Mouse (Mus musculus): ENCODE measurements at regions not wholly inside any gene's neighbourhood (a gene's known extent, or its start where the extent isn't known, plus 50 kb on each side); places are given as distances from the start of the nearest gene placed in this dataset.
"Not testable (repeated sequence)": the region's sequence is repeated elsewhere in the genome, so short reads cannot be mapped to it uniquely, and the experiment has no call there.

GRCm38 (mm10) chr5:28793781-28794180, 326.7 kb upstream of the Shh start:
- in situ Hi-C loops (cut with MboI; ENCODE audit: low pct_unique_long_range_greater_than_20kb in 1 of 2, low sequenced_read_pairs in 2 of 2, unreplicated experiment in 1 of 2), result no loop called here

GRCm38 (mm10) chr5:28785347-28786060, 318.4 kb upstream of the Shh start:
- in situ Hi-C loops (cut with MboI; ENCODE audit: low pct_unique_long_range_greater_than_20kb in 1 of 2, low sequenced_read_pairs in 2 of 2, unreplicated experiment in 1 of 2), result no loop called here

DNA sequence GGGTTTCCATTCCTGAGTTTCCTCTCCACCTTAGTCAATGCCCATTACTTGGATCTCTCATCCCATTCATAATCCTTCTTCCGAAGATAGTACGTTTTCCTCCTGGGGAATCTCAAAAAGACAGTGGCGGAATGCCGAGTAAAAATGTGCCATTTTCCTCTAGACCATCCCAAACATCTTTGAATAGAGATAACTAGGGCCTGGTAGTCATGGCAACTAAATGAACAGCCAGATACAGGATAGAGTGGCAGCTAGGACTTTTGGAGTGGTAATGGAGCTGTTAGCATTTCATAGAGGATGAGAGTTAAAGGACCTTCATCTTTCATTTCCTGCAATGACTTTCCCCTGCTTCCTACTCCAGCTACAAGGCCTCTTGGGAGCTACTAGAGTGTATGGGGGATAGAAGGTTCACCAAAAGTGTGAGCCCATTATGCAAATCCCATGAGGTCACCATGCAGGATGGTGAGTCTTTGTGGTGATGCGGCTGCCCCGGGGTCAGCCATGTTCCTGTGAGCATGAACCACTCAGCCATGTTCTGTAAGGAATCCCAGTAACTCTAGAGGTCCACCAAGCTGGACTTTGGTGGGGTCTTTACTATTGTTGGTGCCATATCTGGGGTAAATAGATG, 317.4 kb upstream of the Shh start:
- in situ Hi-C loops (cut with MboI; ENCODE audit: low pct_unique_long_range_greater_than_20kb in 1 of 2, low sequenced_read_pairs in 2 of 2, unreplicated experiment in 1 of 2), result no loop called here

DNA sequence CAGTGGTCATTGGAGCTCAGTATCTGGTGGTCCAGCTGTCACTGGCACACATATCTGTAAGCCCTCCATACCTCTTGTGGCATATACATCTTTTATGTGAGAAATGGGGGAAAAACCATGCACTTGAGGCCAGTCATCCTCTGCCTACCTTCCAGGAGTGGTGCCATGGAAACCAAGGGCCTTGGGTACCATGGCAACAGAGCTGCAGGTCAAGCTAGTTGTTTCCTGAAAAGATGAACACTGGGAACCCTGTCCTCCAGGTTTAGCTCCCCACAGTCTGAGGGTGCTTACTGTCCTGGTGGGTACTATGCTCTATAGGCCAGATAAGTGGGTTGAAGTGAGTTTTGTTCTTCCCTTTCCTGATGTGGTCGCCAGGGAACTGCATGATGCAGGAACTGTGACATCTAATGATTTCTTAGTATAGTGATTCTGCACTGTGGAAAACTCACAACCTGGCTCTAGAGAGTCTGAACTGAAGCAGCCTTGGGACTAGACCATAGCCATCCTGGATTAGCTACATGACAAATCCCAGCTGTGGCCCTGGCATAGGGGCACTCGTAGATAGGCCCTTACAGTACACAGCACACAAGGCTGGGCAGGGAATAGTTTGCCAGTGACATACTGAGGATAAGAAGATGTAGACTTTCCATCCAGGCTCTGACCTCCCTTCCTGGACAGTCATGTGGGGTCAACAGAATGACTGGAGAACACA, 308.7 kb upstream of the Shh start:
- in situ Hi-C loops (cut with MboI; ENCODE audit: low pct_unique_long_range_greater_than_20kb in 1 of 2, low sequenced_read_pairs in 2 of 2, unreplicated experiment in 1 of 2), result no loop called here

DNA sequence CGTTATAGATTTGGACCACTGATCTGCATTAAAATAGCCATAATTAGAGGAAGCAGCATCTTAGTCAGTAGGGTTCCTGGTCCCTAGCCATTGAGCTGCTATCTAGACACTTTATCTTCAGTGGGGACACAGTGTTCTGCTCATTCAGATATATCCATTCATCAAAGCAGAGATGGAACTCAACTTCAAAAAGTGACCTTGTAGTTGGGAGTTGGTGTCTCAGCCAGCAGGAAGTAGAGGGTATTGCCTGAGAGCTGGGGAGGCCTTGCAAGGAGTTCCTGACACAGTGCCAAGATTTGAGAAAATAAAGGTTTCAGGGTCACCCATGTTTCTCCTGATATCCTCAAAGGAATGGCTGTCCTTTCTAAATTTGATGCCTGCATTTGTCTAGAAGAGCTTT, 304.7 kb upstream of the Shh start:
- in situ Hi-C loops (cut with MboI; ENCODE audit: low pct_unique_long_range_greater_than_20kb in 1 of 2, low sequenced_read_pairs in 2 of 2, unreplicated experiment in 1 of 2), result no loop called here

- in situ Hi-C loops (cut with MboI; ENCODE audit: low pct_unique_long_range_greater_than_20kb in 1 of 2, low sequenced_read_pairs in 2 of 2, unreplicated experiment in 1 of 2), result no loop called here
Measured at GRCm38 (mm10) chr5:28756171-28756948, 289.3 kb upstream of the Shh start.

GRCm38 (mm10) chr5:28751821-28752220, 284.8 kb upstream of the Shh start:
- in situ Hi-C loops (cut with MboI; ENCODE audit: low pct_unique_long_range_greater_than_20kb in 1 of 2, low sequenced_read_pairs in 2 of 2, unreplicated experiment in 1 of 2), result not testable (repeated sequence)

- in situ Hi-C loops (cut with MboI; ENCODE audit: low pct_unique_long_range_greater_than_20kb in 1 of 2, low sequenced_read_pairs in 2 of 2, unreplicated experiment in 1 of 2), result no loop called here
Measured at GRCm38 (mm10) chr5:28734768-28735167, 267.7 kb upstream of the Shh start.

GRCm38 (mm10) chr5:28722067-28722466, 255.0 kb upstream of the Shh start:
- in situ Hi-C loops (cut with MboI; ENCODE audit: low pct_unique_long_range_greater_than_20kb in 1 of 2, low sequenced_read_pairs in 2 of 2, unreplicated experiment in 1 of 2), result no loop called here

DNA sequence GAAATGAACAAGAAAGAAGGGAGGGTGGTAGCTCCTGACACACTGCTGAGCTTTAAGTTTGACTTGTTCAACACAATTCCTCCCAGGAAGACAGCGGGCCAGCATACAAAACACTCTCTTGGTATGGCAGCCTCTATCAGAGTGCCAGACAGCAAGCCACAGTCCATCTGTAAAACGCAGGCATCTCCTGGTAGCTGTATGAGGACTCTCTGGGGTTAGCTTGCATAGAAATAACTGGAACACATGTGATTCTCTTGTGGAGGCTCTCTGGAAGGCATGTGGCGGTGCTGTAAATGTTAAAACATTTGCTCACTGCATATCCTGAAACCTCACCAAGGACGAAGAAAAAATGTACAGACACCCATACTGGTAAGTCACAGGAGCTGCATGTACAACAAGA, 247.9 kb upstream of the Shh start:
- in situ Hi-C loops (cut with MboI; ENCODE audit: low pct_unique_long_range_greater_than_20kb in 1 of 2, low sequenced_read_pairs in 2 of 2, unreplicated experiment in 1 of 2), result no loop called here

GRCm38 (mm10) chr5:28710517-28710916, 243.5 kb upstream of the Shh start:
- in situ Hi-C loops (cut with MboI; ENCODE audit: low pct_unique_long_range_greater_than_20kb in 1 of 2, low sequenced_read_pairs in 2 of 2, unreplicated experiment in 1 of 2), result no loop called here

DNA sequence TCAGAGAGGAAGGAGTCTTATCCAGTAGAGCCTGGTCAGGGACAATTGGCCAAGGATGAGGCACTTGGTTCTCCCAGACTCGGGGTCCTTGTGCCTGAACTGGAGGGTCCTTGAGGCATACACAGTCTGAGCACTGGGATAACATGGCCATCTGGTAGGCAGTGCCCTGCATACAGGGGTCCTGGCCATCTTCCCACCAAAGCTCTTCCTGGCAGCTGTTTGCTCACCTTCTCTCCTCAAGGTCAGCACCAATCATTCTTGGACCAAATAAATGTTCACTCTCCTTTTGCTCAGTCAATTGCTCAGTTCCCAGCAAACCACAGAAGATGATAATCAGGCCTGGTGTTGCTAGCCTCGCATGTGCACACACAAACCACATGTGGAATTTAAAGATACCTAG, 242.6 kb upstream of the Shh start:
- in situ Hi-C loops (cut with MboI; ENCODE audit: low pct_unique_long_range_greater_than_20kb in 1 of 2, low sequenced_read_pairs in 2 of 2, unreplicated experiment in 1 of 2), result no loop called here

DNA sequence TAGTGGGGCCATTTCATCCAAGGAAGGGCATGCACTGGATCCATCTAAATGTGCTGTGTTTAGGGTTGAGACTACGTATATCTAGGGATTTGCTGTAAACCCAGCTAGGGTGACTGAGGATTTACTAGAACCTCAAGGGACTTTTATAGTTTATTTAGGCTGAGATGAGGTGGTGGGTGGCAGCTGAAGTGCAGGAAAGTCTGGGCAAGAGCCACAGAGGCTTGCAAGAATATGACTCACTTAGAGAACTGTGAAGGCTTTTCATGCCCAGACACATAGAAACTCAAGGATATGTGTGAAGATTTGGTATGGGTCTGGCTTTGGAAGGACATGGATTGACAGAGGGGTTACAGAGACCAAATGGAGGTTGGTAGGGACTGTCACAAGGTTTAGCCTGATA, 237.3 kb upstream of the Shh start:
- in situ Hi-C loops (cut with MboI; ENCODE audit: low pct_unique_long_range_greater_than_20kb in 1 of 2, low sequenced_read_pairs in 2 of 2, unreplicated experiment in 1 of 2), result no loop called here

DNA sequence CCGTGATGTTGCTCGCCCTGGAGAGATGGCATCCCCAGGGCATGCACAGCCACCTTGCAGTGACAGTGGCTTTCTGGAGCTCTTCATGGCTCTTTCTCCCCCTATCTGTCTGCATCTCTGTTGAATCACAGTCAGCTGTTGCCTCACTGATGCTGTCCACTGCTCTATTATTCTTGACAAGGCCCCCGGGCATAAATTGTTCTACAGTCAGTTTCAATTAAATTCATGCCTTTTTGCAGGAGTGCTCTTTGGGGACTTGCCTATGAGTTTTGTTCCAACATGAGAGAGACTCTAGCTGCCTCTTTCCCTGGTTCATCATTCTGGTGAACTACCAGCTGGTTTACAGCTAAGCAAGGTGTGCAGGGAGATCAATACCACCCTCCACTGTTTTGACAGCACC, 229.9 kb upstream of the Shh start:
- in situ Hi-C loops (cut with MboI; ENCODE audit: low pct_unique_long_range_greater_than_20kb in 1 of 2, low sequenced_read_pairs in 2 of 2, unreplicated experiment in 1 of 2), result no loop called here

DNA sequence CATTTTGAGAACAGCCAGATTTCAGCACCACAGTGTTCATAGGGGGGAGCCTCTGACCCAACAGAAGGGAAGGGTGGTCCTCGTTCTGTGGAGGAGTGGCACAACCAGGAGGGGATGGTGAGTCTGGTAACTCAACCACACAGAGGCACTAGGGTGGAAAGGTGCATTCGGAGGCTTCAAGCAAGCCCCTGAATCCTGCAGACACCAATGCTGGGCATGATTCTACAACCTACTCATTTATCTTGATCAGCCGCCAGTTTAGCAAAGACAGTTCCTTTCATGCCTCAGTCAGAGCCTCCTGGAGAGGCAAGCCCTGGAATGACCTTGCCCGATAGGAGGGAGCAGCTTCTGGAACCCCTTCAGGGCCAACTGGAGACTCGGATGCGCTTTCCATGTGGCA, 223.1 kb upstream of the Shh start:
- in situ Hi-C loops (cut with MboI; ENCODE audit: low pct_unique_long_range_greater_than_20kb in 1 of 2, low sequenced_read_pairs in 2 of 2, unreplicated experiment in 1 of 2), result no loop called here

DNA sequence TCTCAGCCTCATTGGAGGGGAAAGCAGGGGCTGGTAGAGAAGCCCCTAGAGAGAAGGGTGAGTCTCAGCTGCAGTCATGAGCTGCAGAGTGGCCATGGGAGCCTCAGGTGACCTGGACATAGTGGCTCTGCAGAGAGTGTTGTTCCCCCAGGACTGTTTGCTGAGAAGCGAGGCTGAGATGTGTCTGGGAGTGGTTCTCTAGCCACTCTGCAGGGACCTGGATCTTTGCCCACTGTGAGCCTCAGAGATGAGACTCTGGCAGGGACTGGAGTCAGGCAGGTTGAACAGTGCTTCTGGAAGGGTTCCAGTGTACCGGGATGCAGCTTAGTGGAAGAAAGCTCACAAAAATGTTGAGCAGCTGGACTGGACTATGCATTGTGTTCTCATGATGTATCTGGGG, 222.6 kb upstream of the Shh start:
- in situ Hi-C loops (cut with MboI; ENCODE audit: low pct_unique_long_range_greater_than_20kb in 1 of 2, low sequenced_read_pairs in 2 of 2, unreplicated experiment in 1 of 2), result no loop called here

DNA sequence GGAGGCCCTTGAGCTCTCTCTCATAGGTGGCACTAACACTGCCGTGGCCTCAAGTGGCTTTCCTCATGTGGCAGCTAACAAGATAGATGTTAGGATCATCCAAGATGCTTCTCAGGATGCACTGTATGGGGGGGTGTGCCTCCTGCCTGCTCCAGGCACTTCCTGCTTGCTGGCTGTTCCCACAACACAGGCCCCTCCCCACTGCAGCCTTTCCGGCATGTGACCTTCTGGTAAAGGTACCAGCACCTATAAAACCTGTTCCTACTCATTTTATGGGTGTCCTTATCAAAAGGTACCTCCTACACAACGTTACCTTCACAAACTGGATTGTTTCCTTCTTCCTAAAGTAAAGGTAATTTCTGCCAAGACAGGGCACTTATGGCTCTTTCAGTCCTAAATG, 222.1 kb upstream of the Shh start:
- in situ Hi-C loops (cut with MboI; ENCODE audit: low pct_unique_long_range_greater_than_20kb in 1 of 2, low sequenced_read_pairs in 2 of 2, unreplicated experiment in 1 of 2), result no loop called here

DNA sequence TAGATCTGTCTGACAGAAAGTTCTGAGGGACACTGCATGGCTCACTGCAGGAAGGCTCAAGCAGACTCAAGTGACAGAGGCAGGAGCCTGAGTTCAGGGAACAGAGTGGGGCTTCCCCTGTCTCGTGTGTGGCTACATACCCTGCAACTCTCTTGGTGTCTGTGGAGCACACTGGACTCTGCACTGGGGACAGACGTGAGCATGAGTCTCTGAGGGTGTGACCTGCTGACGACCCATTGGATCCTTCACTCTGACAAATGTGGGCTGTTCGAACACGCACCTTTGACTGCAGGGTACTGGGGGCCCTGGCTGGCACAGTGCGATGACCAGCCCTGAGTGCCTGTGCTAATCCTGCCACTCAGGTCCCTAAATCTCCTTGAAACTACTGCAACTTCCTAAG, 215.8 kb upstream of the Shh start:
- in situ Hi-C loops (cut with MboI; ENCODE audit: low pct_unique_long_range_greater_than_20kb in 1 of 2, low sequenced_read_pairs in 2 of 2, unreplicated experiment in 1 of 2), result no loop called here

GRCm38 (mm10) chr5:28680311-28680710, 213.3 kb upstream of the Shh start:
- in situ Hi-C loops (cut with MboI; ENCODE audit: low pct_unique_long_range_greater_than_20kb in 1 of 2, low sequenced_read_pairs in 2 of 2, unreplicated experiment in 1 of 2), result no loop called here

Data from mouse embryonic stem cell (cell line).